Mouse (Mus musculus): ENCODE measurements around the gene Mgat5. TPM values are rescaled to one million over a fixed set of nuclear protein-coding genes. Genes with fewer than 3 reads are reported as not detected.

Mgat5 gene
- 29.2 TPM for total RNA-seq (2023)

GRCm38 (mm10) chr1:127204817-127205485, at the start of gene Mgat5:
Gene Mgat5, plus strand, starts transcription at chr1:127205015.

All from CD4-positive naive resting alpha-beta T cell, adult 76 days (primary cell).